Mouse (Mus musculus): ENCODE results near the gene Daglb. TPM values are rescaled to one million over a fixed set of nuclear protein-coding genes. Genes with fewer than 3 reads are reported as not detected.

Daglb gene
- 4.9 and 5.2 TPM in 2 replicates for polyA plus RNA-seq (2015; fragmentation: Nextera tagmentation; extraction: Ambion mirVana)

DNA sequence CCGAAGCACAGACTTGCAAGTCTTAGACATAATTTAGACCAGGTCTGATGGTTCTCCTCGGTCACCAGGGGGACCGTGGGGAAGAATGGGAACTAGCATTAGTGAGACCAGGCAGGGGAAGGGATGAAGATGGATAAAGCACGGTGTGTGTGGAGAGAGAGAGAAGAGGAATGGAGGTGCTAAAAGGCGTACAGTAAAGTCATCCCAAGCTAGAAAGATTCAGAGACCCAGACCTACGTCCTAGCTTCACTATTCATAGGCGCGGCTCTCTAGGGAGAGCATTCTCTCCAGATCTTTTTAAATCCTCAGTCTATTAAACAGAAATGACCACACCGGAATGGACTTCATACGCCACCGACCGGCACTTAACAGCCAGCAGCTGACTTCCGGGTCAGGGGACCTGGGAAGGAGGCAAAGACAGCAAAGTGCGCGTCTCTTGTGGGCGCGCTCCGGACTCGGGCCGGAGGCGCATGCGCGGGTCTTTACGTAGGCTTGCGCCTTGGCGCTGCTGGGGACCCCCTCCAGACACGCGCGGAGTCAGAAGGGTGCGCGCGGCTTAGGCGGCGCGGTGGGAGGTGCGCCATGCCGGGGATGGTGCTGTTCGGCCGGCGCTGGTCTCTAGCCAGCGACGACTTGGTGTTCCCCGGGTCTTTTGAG is at the start of gene Daglb:
Gene Daglb (plus strand): TSS at position 485 of the 657 bp plus-strand sequence.
- peak within 1 kb of the TSS; percentile 97 for H3K4me2 ChIP-seq (ENCODE audit: low read length)
- H3K9ac ChIP-seq (ENCODE audit: low read depth, low read length), result peak within 1 kb of the TSS; percentile 63
- no peak for TF ChIP-seq CTCF (IDR thresholded peaks at IDR 0.05; ENCODE audit: low read depth)
- H3K4me1 ChIP-seq (replicated peaks; ENCODE audit: insufficient read depth, low read length), result 0 out of 2 replicates have a peak, but pooled peaks cover 7% of the 10 kb centered on the region
- no peaks in the 10 kb centered on the region for H3K9me3 ChIP-seq (replicated peaks; ENCODE audit: low read length)
- DNase-seq (ENCODE audit: low spot score) (peak; percentile 90), ATAC-seq (replicated peaks; ENCODE audit: low FRiP score, low read depth) (peak; percentile 87)
- no peak within 1 kb of the TSS for H3K27ac ChIP-seq
- H3K27me3 ChIP-seq (ENCODE audit: insufficient read depth, low read length), result no peaks in the 10 kb centered on the region
- H3K4me3 ChIP-seq (replicated peaks; ENCODE audit: low read depth, low read length), result peak within 1 kb of the TSS; percentile 66
- no peaks in the 10 kb centered on the region for H3K36me3 ChIP-seq (ENCODE audit: insufficient read depth, low read length)
- 2% methylated on average over 41 of the region's 43 CpGs for WGBS

- Histone ChIP-seq H3K4me3 (replicated peaks; ENCODE audit: low read depth, low read length) (no peak overlapping the region), H3K27ac (no peak overlapping the region), H3K27me3 (ENCODE audit: insufficient read depth, low read length) (no peaks in the 10 kb centered on the region), H3K9me3 (replicated peaks; ENCODE audit: low read length) (no peaks in the 10 kb centered on the region), H3K4me2 (ENCODE audit: low read length) (no peak overlapping the region), H3K36me3 (ENCODE audit: insufficient read depth, low read length) (peaks cover 44% of the 10 kb centered on the region), H3K4me1 (replicated peaks; ENCODE audit: insufficient read depth, low read length) (no peaks in the 10 kb centered on the region), H3K9ac (ENCODE audit: low read depth, low read length) (no peak overlapping the region)
- no peak for TF ChIP-seq CTCF (IDR thresholded peaks at IDR 0.05; ENCODE audit: low read depth)
- DNase-seq (ENCODE audit: low spot score), result no peak
- no peak for ATAC-seq (replicated peaks; ENCODE audit: low FRiP score, low read depth)
- 74% methylated on average over 4 of the region's 4 CpGs for WGBS
Observed at GRCm38 (mm10) chr5:143421484-143421883, 42.9 kb upstream of the Daglb start.

- ATAC-seq (replicated peaks; ENCODE audit: low FRiP score, low read depth), result no peak
- H3K4me2 ChIP-seq (ENCODE audit: low read length), result no peak overlapping the region
- H3K9ac ChIP-seq (ENCODE audit: low read depth, low read length), result no peak overlapping the region
- no peaks in the 10 kb centered on the region for H3K4me1 ChIP-seq (replicated peaks; ENCODE audit: insufficient read depth, low read length)
- WGBS, result 73% methylated on average over 4 of the region's 4 CpGs
- no peaks in the 10 kb centered on the region for H3K27me3 ChIP-seq (ENCODE audit: insufficient read depth, low read length)
- TF ChIP-seq CTCF (IDR thresholded peaks at IDR 0.05; ENCODE audit: low read depth), result peak; percentile 39
- H3K4me3 ChIP-seq (replicated peaks; ENCODE audit: low read depth, low read length), result no peak overlapping the region
- H3K27ac ChIP-seq, result no peak overlapping the region
- H3K9me3 ChIP-seq (replicated peaks; ENCODE audit: low read length), result no peaks in the 10 kb centered on the region
- DNase-seq (ENCODE audit: low spot score), result no peak
- peaks cover 30% of the 10 kb centered on the region for H3K36me3 ChIP-seq (ENCODE audit: insufficient read depth, low read length)
Observed at GRCm38 (mm10) chr5:143422990-143423389, 41.4 kb upstream of the Daglb start.

- H3K27me3 ChIP-seq (ENCODE audit: insufficient read depth, low read length), result no peaks in the 10 kb centered on the region
- ATAC-seq (replicated peaks; ENCODE audit: low FRiP score, low read depth) (no peak; the same call in 1 of the 2 replicates), DNase-seq (ENCODE audit: low spot score) (peak; percentile 59)
- no peaks in the 10 kb centered on the region for H3K4me1 ChIP-seq (replicated peaks; ENCODE audit: insufficient read depth, low read length)
- H3K4me3 ChIP-seq (replicated peaks; ENCODE audit: low read depth, low read length), result no peak overlapping the region
- no peaks in the 10 kb centered on the region for H3K9me3 ChIP-seq (replicated peaks; ENCODE audit: low read length)
- peak; percentile 83 for TF ChIP-seq CTCF (IDR thresholded peaks at IDR 0.05; ENCODE audit: low read depth)
- H3K27ac ChIP-seq, result no peak overlapping the region
- 28% methylated on average over 6 of the region's 6 CpGs for WGBS
- H3K4me2 ChIP-seq (ENCODE audit: low read length), result no peak overlapping the region
- H3K9ac ChIP-seq (ENCODE audit: low read depth, low read length), result no peak overlapping the region
- peaks cover 21% of the 10 kb centered on the region for H3K36me3 ChIP-seq (ENCODE audit: insufficient read depth, low read length)
Observed at GRCm38 (mm10) chr5:143423899-143424519, 40.4 kb upstream of the Daglb start.

GRCm38 (mm10) chr5:143434421-143434820 is 30.0 kb upstream of the Daglb start:
- Histone ChIP-seq H3K27ac (no peak overlapping the region), H3K9ac (ENCODE audit: low read depth, low read length) (no peak overlapping the region), H3K36me3 (ENCODE audit: insufficient read depth, low read length) (no peaks in the 10 kb centered on the region), H3K4me2 (ENCODE audit: low read length) (no peak overlapping the region), H3K4me1 (replicated peaks; ENCODE audit: insufficient read depth, low read length) (no peaks in the 10 kb centered on the region), H3K9me3 (replicated peaks; ENCODE audit: low read length) (no peaks in the 10 kb centered on the region), H3K4me3 (replicated peaks; ENCODE audit: low read depth, low read length) (no peak overlapping the region), H3K27me3 (ENCODE audit: insufficient read depth, low read length) (no peaks in the 10 kb centered on the region)
- ATAC-seq (replicated peaks; ENCODE audit: low FRiP score, low read depth) (0 out of 2 replicates have a peak, but pooled peaks have one; percentile 59), DNase-seq (ENCODE audit: low spot score) (peak; percentile 80)
- 0% methylated on average over 4 of the region's 4 CpGs for WGBS
- peak; percentile 93 for TF ChIP-seq CTCF (IDR thresholded peaks at IDR 0.05; ENCODE audit: low read depth)

DNA sequence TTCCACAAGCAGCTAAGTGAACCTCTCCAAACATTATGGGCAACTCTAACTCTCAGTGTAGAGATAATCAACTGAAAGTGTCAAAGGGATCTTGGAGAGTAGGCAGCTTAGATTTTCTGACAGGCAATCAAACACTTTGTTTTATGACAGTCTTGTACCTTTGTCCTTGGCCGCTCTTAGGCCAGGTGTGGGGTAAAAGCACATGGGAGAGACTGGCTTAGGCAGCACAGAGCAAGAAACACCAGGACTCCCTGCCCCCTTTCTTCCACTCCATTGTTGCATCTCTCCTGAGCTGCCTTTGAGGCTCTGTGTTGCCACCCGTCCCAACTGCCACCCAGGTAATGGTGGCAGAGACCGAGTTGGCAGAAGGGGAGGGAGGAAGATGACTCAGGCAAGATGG is 23.1 kb upstream of the Daglb start:
- no peak overlapping the region for H3K4me2 ChIP-seq (ENCODE audit: low read length)
- no peaks in the 10 kb centered on the region for H3K36me3 ChIP-seq (ENCODE audit: insufficient read depth, low read length)
- no peak for TF ChIP-seq CTCF (IDR thresholded peaks at IDR 0.05; ENCODE audit: low read depth)
- H3K9me3 ChIP-seq (replicated peaks; ENCODE audit: low read length), result no peaks in the 10 kb centered on the region
- no peak overlapping the region for H3K27ac ChIP-seq
- no peak overlapping the region for H3K4me3 ChIP-seq (replicated peaks; ENCODE audit: low read depth, low read length)
- 63% methylated on average over 3 of the region's 3 CpGs for WGBS
- H3K4me1 ChIP-seq (replicated peaks; ENCODE audit: insufficient read depth, low read length), result no peaks in the 10 kb centered on the region
- no peak overlapping the region for H3K9ac ChIP-seq (ENCODE audit: low read depth, low read length)
- no peak for DNase-seq (ENCODE audit: low spot score)
- H3K27me3 ChIP-seq (ENCODE audit: insufficient read depth, low read length), result no peaks in the 10 kb centered on the region
- no peak for ATAC-seq (replicated peaks; ENCODE audit: low FRiP score, low read depth)
